Mouse (Mus musculus) spleen, adult 2 months (tissue): ENCODE data around the gene Tox3.

Experiments used
- CTCF ChIP-seq: fragments of 200-500 bp; IDR thresholded peaks from 2 replicates; pipeline ENCODE4 v1.5.1; 2011; ENCODE audit warnings: mild to moderate bottlenecking, inconsistent platforms; ENCODE audit not compliant: insufficient read depth, insufficient read length, insufficient replicate concordance; ENCODE audit errors: extremely low read depth
- POLR2A ChIP-seq: fragments of 200-500 bp; IDR thresholded peaks from 2 replicates; pipeline ENCODE4 v1.6.1; 2011; ENCODE audit warnings: low read depth, low read length, inconsistent platforms

- TF ChIP-seq CTCF (no peak), POLR2A (no peak)
These were observed 26.9 kb downstream of the Tox3 start for GRCm38 (mm10) chr8:90321255-90321654.
